Mouse (Mus musculus) midbrain, embryonic 14.5 days (tissue): ENCODE data around the gene Map7. TPM values are rescaled to one million over a fixed set of nuclear protein-coding genes. Genes with fewer than 3 reads are reported as not detected.
A peak's percentile ranks its signal among the peaks of the same experiment; 100 is the strongest.

ENCODE experiments used
- ATAC-seq: fragments of 200-750 bp; cut with Nextera tagmentation; 2 replicates; pipeline ENCODE4 v1.8.0; 2017; ENCODE audit warnings: moderate number of reproducible peaks, moderate library complexity; ENCODE audit not compliant: low FRiP score, low TSS enrichment
- DNase-seq: peaks from one replicate; pipeline ENCODE4 v3.0.0-alpha.2; 2015
- H3K27ac ChIP-seq: fragments of 300-500 bp; sonication (generic); replicated peaks from 2 replicates; pipeline ENCODE4 v1.5.1; 2014; ENCODE audit warnings: mild to moderate bottlenecking, low read depth, low read length, moderate library complexity
- H3K27me3 ChIP-seq: fragments of 300-500 bp; sonication (generic); 2 replicates; pipeline ENCODE4 v1.6.1; 2014; ENCODE audit warnings: low read length, control low read depth, mixed read lengths; ENCODE audit not compliant: control insufficient read depth, insufficient read depth
- H3K36me3 ChIP-seq: fragments of 300-500 bp; sonication (generic); 2 replicates; pipeline ENCODE4 v1.6.1; 2014; ENCODE audit warnings: low read length, control low read depth; ENCODE audit not compliant: control insufficient read depth, insufficient read depth
- H3K4me1 ChIP-seq: fragments of 300-500 bp; sonication (generic); 2 replicates; pipeline ENCODE4 v1.6.1; 2014; ENCODE audit warnings: mild to moderate bottlenecking, antibody characterized with exemption, low read length, control low read depth; ENCODE audit not compliant: control insufficient read depth, insufficient read depth
- H3K4me2 ChIP-seq: fragments of 300-500 bp; sonication (generic); 2 replicates; pipeline ENCODE4 v1.6.1; 2014; ENCODE audit warnings: mild to moderate bottlenecking, low read length, moderate library complexity
- H3K4me3 ChIP-seq: fragments of 300-500 bp; sonication (generic); replicated peaks from 2 replicates; pipeline ENCODE4 v1.5.1; 2014; ENCODE audit warnings: low read depth, low read length
- H3K9ac ChIP-seq: fragments of 300-500 bp; sonication (generic); replicated peaks from 2 replicates; pipeline ENCODE4 v1.6.1; 2014; ENCODE audit warnings: mild to moderate bottlenecking, low read length, moderate library complexity
- H3K9me3 ChIP-seq: fragments of 300-500 bp; sonication (generic); 2 replicates; pipeline ENCODE4 v1.6.1; 2016; ENCODE audit warnings: low read length, control low read depth, mixed read lengths; ENCODE audit not compliant: control insufficient read depth
- WGBS: fragments of 180-500 bp; shearing (Covaris S2); extraction: QIAGEN DNeasy Blood & Tissue Kit; methylation state at CpG from one replicate; pipeline ENCODE4 v1.1.7; 2014; 5-methylcytosine and 5-hydroxymethylcytosine counted together
- polyA plus RNA-seq: library from polyadenylated mRNA; unstranded; fragments of >200 nt; fragmentation: Nextera tagmentation; extraction: Ambion mirVana; gene quantifications from 2 replicates; pipeline ENCODE4 v1.2.1, GENCODE M21; 2014

Map7 gene
- polyA plus RNA-seq, 1 experiment from 2014 or later: 5.3 TPM

DNA sequence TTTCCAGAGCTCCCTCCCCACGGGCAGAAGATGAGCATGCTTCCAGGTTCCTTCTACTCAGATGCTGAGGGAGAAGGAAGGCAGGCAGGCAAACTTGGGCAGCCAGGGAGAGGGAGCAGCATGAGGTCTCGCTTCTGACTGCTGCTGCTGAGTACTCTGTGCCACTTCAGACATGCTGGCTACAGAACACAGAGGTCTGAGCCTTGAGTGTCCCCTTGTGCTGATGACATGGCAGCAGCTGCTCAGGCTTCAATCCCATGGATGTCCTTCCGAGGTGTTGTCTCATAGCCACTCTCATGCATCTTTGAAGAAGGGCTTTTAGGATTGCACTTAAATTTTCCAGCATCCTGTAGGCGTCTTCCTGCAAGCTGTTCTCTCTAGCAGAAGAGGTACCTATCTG is 23.5 kb downstream of the Map7 start:
- H3K36me3 ChIP-seq: no peaks in the 10 kb centered on the region
- H3K4me1 ChIP-seq: peaks cover 10% of the 10 kb centered on the region
- H3K4me2 ChIP-seq: peak overlapping the region; percentile 60
- no peak for DNase-seq
- no peak for ATAC-seq
- no peaks in the 10 kb centered on the region; the same call in 1 of the 2 replicates for H3K27me3 ChIP-seq
- H3K9me3 ChIP-seq: no peaks in the 10 kb centered on the region
- H3K9ac ChIP-seq: no peak overlapping the region
- no peak overlapping the region for H3K27ac ChIP-seq
- no peak overlapping the region for H3K4me3 ChIP-seq
- WGBS: 51% methylated on average over 4 of the region's 4 CpGs

DNA sequence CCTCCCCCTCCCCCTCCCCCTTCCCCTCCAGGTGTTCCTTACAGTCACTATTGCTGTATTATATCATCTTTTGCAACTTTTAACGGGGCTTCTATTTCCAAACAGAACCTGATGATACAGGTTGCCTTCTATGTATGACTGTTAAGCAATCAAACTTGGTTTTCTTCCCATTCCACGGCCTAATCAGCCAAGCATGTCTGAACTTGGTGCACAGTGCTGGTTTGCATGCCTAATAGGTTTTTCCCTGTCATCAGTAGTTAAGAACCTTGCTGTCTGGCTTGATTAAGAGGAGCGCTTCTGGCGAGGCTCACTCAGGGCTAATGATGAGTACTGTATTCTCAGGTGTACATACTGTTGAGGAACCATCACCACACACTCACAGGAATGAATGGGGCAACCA is 25.5 kb downstream of the Map7 start:
- H3K9me3 ChIP-seq: no peaks in the 10 kb centered on the region
- DNase-seq (no peak), ATAC-seq (no peak)
- H3K9ac ChIP-seq: no peak overlapping the region
- no peaks in the 10 kb centered on the region for H3K36me3 ChIP-seq
- no peak overlapping the region for H3K27ac ChIP-seq
- H3K4me2 ChIP-seq: no peak overlapping the region
- no peak overlapping the region for H3K4me3 ChIP-seq
- peaks cover 10% of the 10 kb centered on the region for H3K4me1 ChIP-seq
- 74% methylated on average over 4 of the region's 4 CpGs for WGBS
- H3K27me3 ChIP-seq: no peaks in the 10 kb centered on the region; the same call in 1 of the 2 replicates

DNA sequence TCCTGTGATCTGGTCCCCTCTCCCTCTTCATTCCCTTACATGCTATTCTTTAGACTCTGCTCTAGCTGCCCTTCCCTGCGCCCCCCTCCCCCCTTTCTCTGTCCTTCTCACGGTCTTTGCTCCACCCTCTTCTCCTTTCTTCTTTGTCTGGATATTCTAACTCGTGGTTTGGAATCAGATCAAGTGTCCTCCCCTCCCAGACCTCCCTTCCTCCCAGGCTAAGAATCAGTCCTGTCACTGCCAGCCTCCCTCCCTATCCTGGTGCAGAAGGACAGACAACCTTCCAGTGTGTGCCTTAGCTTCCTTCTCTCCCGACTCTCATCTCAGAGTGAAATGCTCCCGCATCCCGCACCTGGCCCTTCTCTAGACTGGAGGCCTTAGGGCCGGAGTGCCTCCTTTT is 27.8 kb downstream of the Map7 start:
- Histone ChIP-seq H3K9ac (no peak overlapping the region), H3K36me3 (no peaks in the 10 kb centered on the region), H3K4me2 (no peak overlapping the region), H3K27me3 (no peaks in the 10 kb centered on the region; the same call in 1 of the 2 replicates), H3K4me3 (no peak overlapping the region), H3K9me3 (no peaks in the 10 kb centered on the region), H3K27ac (no peak overlapping the region), H3K4me1 (peaks cover 7% of the 10 kb centered on the region)
- ATAC-seq (no peak), DNase-seq (no peak)
- 62% methylated on average over 7 of the region's 7 CpGs for WGBS

DNA sequence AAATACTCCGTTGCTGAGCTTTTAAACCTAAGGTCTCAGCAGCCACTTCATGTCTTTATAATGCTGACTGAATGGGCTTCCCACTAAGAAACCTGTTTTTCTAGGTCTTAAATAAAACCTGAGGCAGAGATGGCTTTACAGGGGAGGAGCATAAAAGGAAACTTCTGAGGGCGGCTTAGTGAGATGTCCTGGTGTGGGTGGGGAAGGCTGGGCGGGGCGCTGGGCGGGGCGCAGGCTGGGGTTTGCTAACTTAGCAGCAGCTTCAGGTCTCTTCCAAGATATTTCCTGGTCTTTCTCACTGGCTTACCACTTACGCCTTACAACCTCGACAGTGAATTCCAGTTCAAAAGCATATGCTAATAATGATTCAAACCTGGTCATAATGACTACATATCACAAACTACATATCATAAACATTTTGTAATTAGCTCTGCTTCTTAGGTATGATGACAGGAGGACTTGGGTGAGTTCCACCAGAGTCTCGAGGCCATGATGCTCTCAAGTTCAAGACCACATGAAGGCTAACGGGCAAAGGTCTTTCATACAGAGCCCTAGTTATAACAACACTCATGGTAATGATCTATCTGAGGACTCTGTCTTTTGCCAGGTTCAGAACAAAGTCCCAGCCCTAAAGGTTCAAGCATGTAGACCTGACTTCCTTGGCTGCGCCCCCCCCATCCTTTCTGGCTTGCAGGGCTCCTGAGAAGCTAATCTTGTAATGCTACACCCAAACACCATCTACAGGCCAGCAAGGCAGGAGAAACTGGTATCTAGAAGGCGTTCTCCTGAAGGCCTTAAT is 30.7 kb downstream of the Map7 start:
- ATAC-seq (no peak), DNase-seq (no peak)
- H3K9ac ChIP-seq: no peak overlapping the region
- H3K27ac ChIP-seq: no peak overlapping the region
- H3K9me3 ChIP-seq: no peaks in the 10 kb centered on the region
- no peaks in the 10 kb centered on the region for H3K27me3 ChIP-seq
- H3K4me3 ChIP-seq: no peak overlapping the region
- 0 out of 2 replicates have a peak, but pooled peaks cover 9% of the 10 kb centered on the region for H3K4me1 ChIP-seq
- 43% methylated on average over 12 of the region's 12 CpGs for WGBS
- H3K36me3 ChIP-seq: no peaks in the 10 kb centered on the region
- H3K4me2 ChIP-seq: no peak overlapping the region

DNA sequence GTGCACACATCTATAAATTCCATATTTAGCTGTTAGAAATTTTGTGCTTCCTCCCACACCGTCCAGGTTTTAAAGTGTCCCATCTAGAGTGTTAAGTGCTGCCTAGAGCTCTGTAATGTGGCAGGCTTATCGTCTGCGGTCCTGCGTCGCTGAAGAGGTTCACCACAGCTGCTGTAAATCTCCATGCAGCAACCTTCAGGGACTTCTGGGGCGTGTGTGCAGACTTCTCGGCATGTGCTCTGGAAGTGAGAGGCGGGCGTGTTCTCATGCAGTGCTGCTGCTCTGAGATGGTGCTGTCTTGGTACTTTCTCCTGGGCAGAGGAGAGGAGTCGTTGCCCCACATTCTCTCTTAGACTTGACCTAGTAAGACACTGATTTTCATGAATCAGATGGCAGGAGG is 32.9 kb downstream of the Map7 start:
- no peaks in the 10 kb centered on the region for H3K36me3 ChIP-seq
- H3K9me3 ChIP-seq: no peaks in the 10 kb centered on the region
- ATAC-seq (no peak), DNase-seq (no peak)
- H3K9ac ChIP-seq: no peak overlapping the region
- no peak overlapping the region for H3K4me3 ChIP-seq
- 66% methylated on average over 10 of the region's 10 CpGs for WGBS
- H3K4me2 ChIP-seq: no peak overlapping the region
- H3K27ac ChIP-seq: no peak overlapping the region
- H3K27me3 ChIP-seq: no peaks in the 10 kb centered on the region
- 0 out of 2 replicates have a peak, but pooled peaks cover 9% of the 10 kb centered on the region for H3K4me1 ChIP-seq

DNA sequence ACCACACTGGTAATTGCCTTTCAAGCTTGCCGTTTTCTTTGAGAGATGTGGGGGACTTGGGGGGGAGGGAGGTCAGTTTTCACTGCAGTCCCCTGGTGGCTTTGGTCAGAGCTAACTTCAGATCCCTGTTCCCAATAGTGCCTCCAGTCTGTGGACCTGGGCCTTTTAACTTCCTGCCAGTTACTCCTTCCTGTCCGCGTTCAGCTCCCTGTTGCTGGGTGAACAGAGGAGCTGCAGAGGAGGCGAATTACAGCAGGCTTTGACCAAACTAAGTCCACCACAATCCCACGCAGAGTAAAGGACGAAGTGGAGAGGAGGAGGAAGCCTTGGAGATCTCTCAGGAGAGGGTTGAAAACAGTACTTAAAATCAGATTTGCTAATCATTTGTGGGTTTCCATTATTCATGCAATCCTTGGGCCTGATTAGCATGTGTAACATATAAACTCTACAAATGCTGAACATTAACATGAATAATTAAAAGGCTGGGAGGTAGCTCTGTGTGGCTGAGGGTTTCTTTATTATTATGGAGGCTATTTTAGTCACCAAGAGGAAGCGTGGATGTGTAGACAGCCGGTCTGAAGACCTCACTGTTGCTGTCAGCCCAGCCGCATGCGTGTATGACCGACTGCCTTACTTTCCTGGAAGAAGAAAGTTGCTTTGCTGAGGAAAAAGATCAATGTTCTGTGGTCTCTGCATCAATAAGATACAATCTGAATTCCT is 33.6 kb downstream of the Map7 start:
- Histone ChIP-seq H3K4me2 (no peak overlapping the region), H3K4me1 (0 out of 2 replicates have a peak, but pooled peaks cover 9% of the 10 kb centered on the region), H3K27me3 (no peaks in the 10 kb centered on the region), H3K4me3 (no peak overlapping the region), H3K27ac (no peak overlapping the region), H3K36me3 (no peaks in the 10 kb centered on the region), H3K9ac (no peak overlapping the region), H3K9me3 (no peaks in the 10 kb centered on the region)
- ATAC-seq (peak; percentile 48; the same call in 1 of the 2 replicates), DNase-seq (no peak)
- WGBS: 54% methylated on average over 11 of the region's 11 CpGs

DNA sequence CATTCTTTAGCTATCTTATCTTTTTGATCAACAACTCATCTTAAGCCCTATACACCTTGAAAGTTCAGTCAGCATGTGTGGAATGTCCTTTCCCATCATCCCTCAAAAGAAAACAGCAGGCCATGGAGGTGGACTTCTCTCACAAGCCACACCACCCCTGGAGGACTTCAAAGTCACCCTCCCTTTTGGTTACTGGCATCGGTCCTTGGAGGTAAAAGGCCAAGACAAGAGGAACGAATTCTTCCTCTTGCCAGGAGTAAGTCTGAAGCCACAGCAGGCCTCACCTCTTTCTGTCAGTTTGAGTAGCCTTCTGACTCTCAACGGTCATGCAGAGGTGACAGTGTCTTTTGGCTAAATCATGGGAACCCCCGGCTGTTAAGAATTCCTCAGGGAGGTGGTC is 36.1 kb downstream of the Map7 start:
- no peak overlapping the region for H3K9ac ChIP-seq
- ATAC-seq (no peak), DNase-seq (no peak)
- H3K36me3 ChIP-seq: no peaks in the 10 kb centered on the region
- 85% methylated on average over 4 of the region's 4 CpGs for WGBS
- H3K4me1 ChIP-seq: 0 out of 2 replicates have a peak, but pooled peaks cover 9% of the 10 kb centered on the region
- no peaks in the 10 kb centered on the region for H3K27me3 ChIP-seq
- H3K4me3 ChIP-seq: no peak overlapping the region
- no peaks in the 10 kb centered on the region for H3K9me3 ChIP-seq
- H3K4me2 ChIP-seq: no peak overlapping the region
- no peak overlapping the region for H3K27ac ChIP-seq

DNA sequence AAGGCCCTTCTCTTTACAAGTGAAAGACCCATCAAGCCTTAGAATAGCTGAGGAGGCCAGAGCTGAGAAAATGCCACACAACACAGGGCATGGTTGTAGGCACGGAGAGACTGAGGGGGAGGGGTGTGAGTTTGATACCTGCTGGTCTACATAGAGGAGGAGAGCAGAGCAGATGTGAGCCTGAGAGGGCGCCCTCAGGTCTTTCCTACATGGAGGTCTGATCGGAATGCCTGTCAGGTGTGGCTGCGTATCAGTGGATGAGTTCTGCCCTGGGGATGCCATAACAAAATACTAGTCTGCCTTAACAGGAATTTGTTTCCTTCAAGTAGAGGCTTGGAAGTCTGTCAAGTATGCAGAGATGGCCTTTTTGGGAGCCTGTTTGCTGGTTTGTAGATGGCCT is 37.0 kb downstream of the Map7 start:
- no peak overlapping the region for H3K27ac ChIP-seq
- H3K4me3 ChIP-seq: no peak overlapping the region
- no peaks in the 10 kb centered on the region for H3K27me3 ChIP-seq
- H3K36me3 ChIP-seq: no peaks in the 10 kb centered on the region
- ATAC-seq: no peak
- H3K4me2 ChIP-seq: no peak overlapping the region
- no peak overlapping the region for H3K9ac ChIP-seq
- 90% methylated on average over 4 of the region's 4 CpGs for WGBS
- H3K9me3 ChIP-seq: no peaks in the 10 kb centered on the region
- 0 out of 2 replicates have a peak, but pooled peaks cover 9% of the 10 kb centered on the region for H3K4me1 ChIP-seq
- no peak for DNase-seq
